Mouse (Mus musculus) stomach, postnatal 0 days (tissue): Measurements from ENCODE around the gene Iqschfp.

Experiments used
- CTCF ChIP-seq: IDR thresholded peaks from 2 replicates; pipeline ENCODE4 v1.5.1; 2016; ENCODE audit warnings: antibody characterized with exemption, low read depth, mild to moderate bottlenecking, moderate library complexity
- EP300 ChIP-seq: optimal IDR thresholded peaks from 2 replicates; pipeline ENCODE3; 2016; ENCODE audit warnings: antibody characterized with exemption

GRCm38 (mm10) chr3:68121338-68121737, 229.3 kb downstream of the Iqschfp start:
- TF ChIP-seq CTCF (no peak), EP300 (no peak)
